Mouse (Mus musculus) layer of hippocampus, adult 11-12 months (tissue): Measurements from ENCODE around the gene Cenpp.
A peak's percentile ranks its signal among the peaks of the same experiment; 100 is the strongest.

Source experiments
- DNase-seq: peaks from one replicate; pipeline ENCODE4 v3.0.0; 2022; ENCODE audit warnings: low spot score

The Cenpp gene

GRCm38 (mm10) chr13:49461458-49462132 lies 191.0 kb downstream of the Cenpp start:
- DNase-seq, result no peak

GRCm38 (mm10) chr13:49460692-49461414 lies 191.7 kb downstream of the Cenpp start:
- DNase-seq, result peak; percentile 68

- no peak for DNase-seq
Observed at GRCm38 (mm10) chr13:49460276-49460675, 192.3 kb downstream of the Cenpp start.

GRCm38 (mm10) chr13:49449318-49449749 lies 203.3 kb downstream of the Cenpp start:
- DNase-seq, result peak; percentile 86

- peak; percentile 47 for DNase-seq
Observed at GRCm38 (mm10) chr13:49444451-49444850, 208.1 kb downstream of the Cenpp start.

GRCm38 (mm10) chr13:49436170-49436569 lies 216.4 kb downstream of the Cenpp start:
- DNase-seq, result peak; percentile 60

- DNase-seq, result no peak
Observed at GRCm38 (mm10) chr13:49435745-49436144, 216.8 kb downstream of the Cenpp start.

GRCm38 (mm10) chr13:49433268-49434029 lies 219.1 kb downstream of the Cenpp start:
- DNase-seq, result peak; percentile 50

- DNase-seq, result no peak
Observed at GRCm38 (mm10) chr13:49430529-49430928, 222.1 kb downstream of the Cenpp start.

GRCm38 (mm10) chr13:49428042-49428675 lies 224.4 kb downstream of the Cenpp start:
- DNase-seq, result no peak

- DNase-seq, result no peak
Observed at GRCm38 (mm10) chr13:49426736-49427135, 225.8 kb downstream of the Cenpp start.

GRCm38 (mm10) chr13:49421959-49422358 lies 230.6 kb downstream of the Cenpp start:
- no peak for DNase-seq

GRCm38 (mm10) chr13:49421606-49421917 lies 231.0 kb downstream of the Cenpp start:
- no peak for DNase-seq

- peak; percentile 99 for DNase-seq
Observed at GRCm38 (mm10) chr13:49420754-49421605, 231.6 kb downstream of the Cenpp start, which contains the start of gene Ippk. Gene Ippk, plus strand, starts transcription at chr13:49421249.
